Mouse (Mus musculus): Measurements from ENCODE around the gene Eno2.

Eno2 gene

DNA sequence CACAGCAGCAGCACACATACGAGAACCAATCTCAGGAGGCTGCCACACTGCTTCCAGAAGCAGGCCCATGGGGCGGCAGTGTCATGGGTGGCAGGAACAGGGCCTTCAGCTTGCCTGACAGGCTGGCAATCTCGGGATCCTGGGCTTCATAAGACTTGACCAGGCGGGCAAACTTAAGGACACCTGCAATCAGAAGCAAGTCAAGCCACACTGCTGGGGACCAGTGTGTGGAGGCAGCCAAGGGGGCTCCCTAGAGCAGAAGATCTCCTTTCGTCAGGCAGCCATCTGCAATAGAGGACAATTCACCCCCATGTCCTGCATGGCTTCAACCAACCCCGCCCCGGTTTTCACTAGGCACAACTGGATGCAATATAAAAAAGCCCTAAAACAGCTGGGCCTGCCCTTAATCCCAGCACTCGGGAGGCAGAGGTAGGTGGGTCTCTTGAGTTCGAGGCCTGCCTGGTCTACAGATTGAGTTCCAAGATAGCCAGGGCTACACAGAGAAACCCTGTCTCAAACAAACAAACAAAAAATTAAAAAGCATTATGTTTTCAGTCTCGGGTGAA is 30.2 kb downstream of the Eno2 start:
- DNase-seq: no peak

DNA sequence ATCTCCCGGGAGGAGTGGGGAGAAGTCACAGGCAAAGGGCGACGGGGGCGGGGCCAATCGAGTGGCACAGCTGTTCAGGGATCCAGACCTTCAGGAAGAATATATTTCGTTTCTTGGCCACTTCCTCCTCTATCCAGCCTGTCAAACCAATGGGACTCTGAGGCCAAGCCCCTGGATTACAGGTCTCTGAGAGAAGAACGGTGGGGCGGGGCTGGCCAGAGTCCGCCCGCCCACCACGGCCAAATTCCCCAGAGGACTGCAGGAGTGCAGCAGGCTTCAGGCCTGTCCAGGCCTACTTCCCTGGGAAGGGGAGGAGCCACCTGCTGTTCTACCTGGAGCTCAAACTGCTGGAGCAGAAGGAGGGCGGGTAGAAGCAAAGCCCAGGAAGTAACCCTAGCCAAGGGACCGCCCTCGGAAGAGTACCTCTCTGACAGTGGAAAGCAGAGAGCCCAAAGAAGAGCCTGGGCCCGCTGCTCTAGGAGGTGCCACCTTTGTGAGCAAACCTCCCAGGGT is 30.9 kb downstream of the Eno2 start, which contains the start of gene Ptpn6:
Ptpn6 (minus strand) TSS at position 204 of the 513 bp plus-strand sequence.
- peak; percentile 92 to 96 for DNase-seq

GRCm38 (mm10) chr6:124737040-124737439 is 32.4 kb downstream of the Eno2 start:
- no peak for DNase-seq

GRCm38 (mm10) chr6:124734417-124734816 is 35.1 kb downstream of the Eno2 start:
- no peak for DNase-seq

DNA sequence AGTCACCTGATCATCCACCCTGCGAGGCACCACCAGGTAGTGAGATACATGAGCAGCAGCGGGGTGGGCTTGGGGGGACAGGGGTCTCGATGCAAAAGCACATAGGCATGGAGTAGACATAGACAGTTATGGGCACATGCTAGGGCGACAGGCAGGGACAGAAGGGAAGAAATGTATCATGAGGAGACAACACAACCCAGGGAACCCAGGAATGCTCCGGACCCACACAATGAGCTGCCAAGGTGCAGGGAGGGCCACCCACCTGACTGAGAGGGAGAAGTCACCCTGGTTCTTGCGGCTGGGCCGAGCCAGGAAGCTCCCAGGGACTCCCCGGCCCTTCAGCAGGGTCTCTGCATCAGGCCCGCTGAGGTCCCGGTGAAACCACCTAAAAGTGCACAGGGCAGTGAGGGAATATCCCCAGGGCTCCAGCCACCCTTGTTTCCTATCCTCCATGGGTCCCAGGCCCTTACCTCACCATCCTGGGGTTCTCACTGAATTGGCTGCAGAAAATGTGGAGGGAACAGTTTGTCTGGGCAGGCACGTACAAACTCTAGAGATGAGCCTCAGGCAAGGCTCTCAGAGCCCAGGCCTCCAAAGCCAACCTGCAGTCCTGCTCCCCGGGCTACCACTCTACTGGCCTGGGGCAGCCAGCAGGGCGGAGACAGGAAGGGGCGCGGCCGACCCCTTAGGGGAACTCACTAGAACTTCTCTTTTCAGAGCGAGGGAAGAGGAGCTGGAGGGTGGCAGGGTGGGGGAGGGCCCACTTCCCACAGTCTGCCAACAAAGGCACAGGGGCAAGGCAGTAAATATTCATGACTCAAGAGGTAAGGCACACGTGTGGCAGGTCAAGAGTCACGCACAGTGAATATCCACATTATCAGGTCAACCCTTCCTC is 36.8 kb downstream of the Eno2 start:
- no peak for DNase-seq

DNA sequence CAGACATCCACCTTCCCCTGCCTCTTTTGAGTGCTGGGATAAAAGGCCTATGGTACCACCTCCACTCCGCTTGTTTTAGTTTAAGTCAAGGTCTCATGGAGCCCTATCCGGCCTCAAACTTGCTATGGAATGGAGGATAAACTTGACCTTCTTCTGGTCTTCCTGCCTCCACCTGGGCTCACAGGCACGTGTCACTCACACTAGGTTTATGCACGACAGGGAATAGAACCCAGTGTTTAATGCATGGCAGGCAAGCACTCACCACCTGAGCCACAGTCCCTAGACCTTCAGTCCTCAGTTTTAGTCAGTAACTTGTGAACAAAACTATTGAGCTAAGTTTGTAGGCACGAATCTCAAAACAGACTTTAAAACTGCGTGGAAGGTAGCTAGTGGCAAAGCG is 38.4 kb downstream of the Eno2 start:
- no peak for DNase-seq

GRCm38 (mm10) chr6:124729850-124730705 is 39.4 kb downstream of the Eno2 start:
- DNase-seq: no peak

- no peak for DNase-seq
Measured at GRCm38 (mm10) chr6:124728621-124729020, 40.9 kb downstream of the Eno2 start.

DNA sequence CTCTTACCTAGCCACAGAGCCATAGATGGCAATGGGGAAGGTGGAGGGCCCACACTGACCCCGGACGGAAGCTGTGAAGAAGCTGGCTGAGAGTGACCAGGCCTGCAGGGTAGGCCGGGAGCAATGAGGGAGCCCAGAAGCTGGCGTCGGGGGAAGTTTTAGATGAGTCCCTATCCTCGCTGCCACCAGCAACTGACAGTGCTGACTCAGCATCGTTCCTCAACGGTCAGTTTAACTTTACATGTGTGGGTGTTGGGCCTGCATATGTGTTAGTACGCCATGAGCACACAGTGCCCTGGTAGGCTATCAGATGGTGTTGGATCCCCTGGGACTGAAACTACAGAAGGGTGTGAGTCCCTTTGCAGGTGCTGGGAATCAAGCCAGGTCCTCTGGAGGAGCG is 45.0 kb downstream of the Eno2 start:
- DNase-seq: no peak

- no peak for DNase-seq
Measured at GRCm38 (mm10) chr6:124723541-124723940, 45.9 kb downstream of the Eno2 start.

DNA sequence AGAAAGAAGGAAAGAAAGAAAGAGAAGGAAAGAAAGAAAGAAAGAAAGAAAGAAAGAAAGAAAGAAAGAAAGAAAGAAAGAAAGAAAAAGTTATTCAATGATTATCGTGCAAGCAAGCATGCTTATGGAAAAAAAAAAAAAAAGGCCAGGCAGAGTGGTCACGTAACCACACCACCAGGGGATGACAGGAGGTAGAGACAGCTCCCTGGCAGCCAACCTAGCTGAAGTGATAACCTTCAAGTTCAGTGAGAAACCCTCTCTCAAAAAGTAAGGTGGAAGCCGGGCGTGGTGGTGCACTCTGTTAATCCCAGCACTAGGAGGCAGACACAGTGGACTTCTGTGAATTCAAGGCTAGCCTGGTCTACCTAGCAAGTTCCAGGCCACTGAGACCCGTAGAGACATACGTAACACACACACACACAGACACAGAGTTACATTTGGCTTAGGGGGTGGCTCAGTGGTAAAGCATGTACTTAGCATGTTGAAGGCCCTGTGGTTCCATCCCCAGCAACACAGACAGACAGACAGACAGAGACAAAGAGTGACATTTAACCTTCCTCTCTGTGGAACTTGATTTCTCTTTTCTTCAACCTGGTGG is 46.5 kb downstream of the Eno2 start:
- no peak for DNase-seq

- DNase-seq: no peak
Measured at GRCm38 (mm10) chr6:124720904-124721303, 48.6 kb downstream of the Eno2 start.

GRCm38 (mm10) chr6:124719354-124719978 is 50.0 kb downstream of the Eno2 start:
- DNase-seq: no peak

DNA sequence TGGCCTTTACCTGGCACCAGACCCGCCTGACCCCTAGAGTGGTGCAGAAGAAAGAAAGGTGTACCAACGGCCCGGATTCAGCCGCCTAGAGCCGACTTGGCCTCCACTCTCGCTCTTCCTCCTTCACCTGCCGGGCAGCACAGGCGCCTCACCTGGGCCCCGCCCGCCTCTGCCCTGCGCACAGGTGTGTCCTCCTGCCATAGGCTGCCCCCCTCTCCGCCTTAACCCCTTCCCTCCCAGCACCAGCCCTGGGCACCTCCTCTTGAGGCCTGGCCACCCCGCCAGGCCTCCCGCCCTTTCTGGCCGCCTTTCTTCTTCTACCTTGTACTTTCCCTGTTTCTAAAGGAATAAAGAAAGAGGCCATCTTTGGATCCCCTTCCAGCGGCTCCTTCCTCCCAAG is 50.8 kb downstream of the Eno2 start:
- peak; percentile 55 to 68 for DNase-seq

DNA sequence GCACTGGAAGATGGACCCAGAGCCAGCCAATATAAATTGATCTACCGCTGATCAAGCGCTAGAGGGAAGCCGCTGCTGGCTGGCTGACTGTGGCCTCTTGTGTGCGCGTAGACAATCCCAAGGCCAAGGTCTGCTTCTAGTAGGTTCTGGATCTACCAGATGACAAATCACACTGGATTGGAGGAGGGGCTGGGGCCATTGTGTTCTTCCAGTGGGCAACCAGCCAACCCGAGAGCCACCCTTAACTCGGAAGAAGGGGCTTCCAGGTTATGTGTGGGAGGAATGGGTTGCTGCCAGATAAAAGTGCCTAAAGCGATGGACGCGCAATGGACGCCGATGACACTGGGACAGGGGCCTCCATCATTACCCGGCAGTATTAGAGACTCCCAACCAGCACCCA is 51.5 kb downstream of the Eno2 start:
- DNase-seq: no peak

GRCm38 (mm10) chr6:124716864-124717490 is 52.5 kb downstream of the Eno2 start:
- peak in 1 of 2 experiments; percentile 61 for DNase-seq

DNA sequence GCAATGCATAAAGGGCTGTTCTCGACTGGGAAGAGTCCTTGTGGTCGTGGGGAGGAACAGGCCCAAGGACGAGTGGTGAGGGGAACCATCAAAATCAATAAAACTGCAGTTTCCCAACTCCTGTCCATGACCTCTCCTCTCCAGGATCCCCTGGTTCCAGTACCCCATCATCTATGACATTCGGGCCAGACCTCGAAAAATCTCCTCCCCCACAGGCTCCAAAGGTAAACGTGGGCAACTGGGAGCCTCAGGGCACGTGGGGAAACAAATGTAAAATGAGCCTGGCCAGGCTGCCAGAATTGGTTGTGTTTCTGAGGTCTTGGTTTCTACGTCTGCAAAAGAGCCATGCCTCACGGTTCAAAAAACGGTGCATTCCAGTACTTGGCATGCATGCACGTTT is 56.6 kb downstream of the Eno2 start:
- no peak for DNase-seq

- DNase-seq: peak; percentile 98
Measured at GRCm38 (mm10) chr6:124711824-124712782, 57.4 kb downstream of the Eno2 start, which contains the start of the genes Emg1 and Phb2. TSS of gene Emg1 (minus strand) at chr6:124712178. TSS of gene Phb2 (plus strand) at chr6:124712336.

Measured in kidney, adult 8-10 months (tissue).